In the genomic region with DNA sequence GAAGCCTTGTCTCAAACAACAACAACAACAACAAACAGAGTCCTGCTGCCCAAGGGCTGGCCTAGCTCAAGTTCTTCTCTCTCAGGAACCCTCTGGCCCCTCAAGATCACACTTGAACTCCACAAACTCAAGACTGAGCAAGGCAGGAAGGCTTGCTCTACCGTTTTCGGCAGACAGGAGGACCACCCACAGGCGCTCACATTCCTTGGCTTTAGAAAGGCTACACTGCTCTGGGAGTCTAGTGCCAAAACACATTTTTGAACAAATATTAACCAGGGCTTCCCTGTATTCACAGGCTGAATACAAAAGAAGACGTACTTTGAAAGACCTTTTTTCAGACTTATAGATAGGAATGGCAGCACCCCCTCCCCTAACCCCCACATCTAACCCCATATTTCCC, we compare ENCODE assay signal across 18 mouse cellular contexts. TPM values are rescaled to one million over a fixed set of nuclear protein-coding genes. Genes with fewer than 3 reads are reported as not detected.
DNase-seq lines count a peak whose midpoint lies in the region; ATAC-seq and TF ChIP-seq lines count a peak whose summit lies in the region.
"Had no signal": no experiment of that assay in that cellular context is flagged by ENCODE, and none has a peak within 500 bp of the region (broad histone marks: within the 10 kb centered on the region; RNA-seq: fewer than 3 reads in every experiment).

No protein-coding gene starts in this region.

- peak; percentile 25; the same call in 1 of the 2 replicates for TF ChIP-seq CTCF in lung, postnatal 0 days (IDR thresholded peaks at IDR 0.05)

- no peaks in the 10 kb centered on the region for H3K36me3 ChIP-seq in kidney, embryonic 15.5 days
- H3K36me3 ChIP-seq in lung, postnatal 0 days (ENCODE audit: insufficient read depth, low read length), result no peaks in the 10 kb centered on the region
- H3K36me3 ChIP-seq in kidney, embryonic 16.5 days (ENCODE audit: insufficient read depth, low read length), result no peaks in the 10 kb centered on the region
- H3K36me3 ChIP-seq in stomach, embryonic 16.5 days (ENCODE audit: control insufficient read depth, insufficient read depth, low read length), result no peaks in the 10 kb centered on the region
- H3K36me3 ChIP-seq in hindbrain, embryonic 10.5 days, result no peaks in the 10 kb centered on the region
- H3K36me3 ChIP-seq: forebrain, embryonic 15.5 days; G1E; limb, embryonic 15.5 days; neural tube, embryonic 12.5 days had no signal

- DNase-seq in kidney, postnatal 25 days, result no peak
- peak; percentile 64 for DNase-seq in lung, postnatal 0 days (ENCODE audit: low spot score)
- DNase-seq in lung, postnatal 25 days (ENCODE audit: low spot score), result no peak
- DNase-seq in spleen, postnatal 4 days (ENCODE audit: low spot score in 2 of 2), result no peak
- DNase-seq in hindbrain, embryonic 10.5 days (ENCODE audit: low spot score), result no peak
- DNase-seq: adrenal gland, postnatal 25 days; cerebellum, adult 9-10 months; heart, adult 18-20 months; right cerebral cortex, postnatal 25 days had no signal

- no peaks in the 10 kb centered on the region for H3K27me3 ChIP-seq in kidney, embryonic 15.5 days
- no peaks in the 10 kb centered on the region for H3K27me3 ChIP-seq in lung, postnatal 0 days (replicated peaks; ENCODE audit: insufficient read depth, low read length)
- no peaks in the 10 kb centered on the region for H3K27me3 ChIP-seq in kidney, embryonic 16.5 days (ENCODE audit: insufficient read depth, low read length)
- H3K27me3 ChIP-seq in stomach, embryonic 16.5 days (ENCODE audit: control insufficient read depth, insufficient read depth, low read length), result no peaks in the 10 kb centered on the region
- no peaks in the 10 kb centered on the region for H3K27me3 ChIP-seq in hindbrain, embryonic 10.5 days (ENCODE audit: insufficient read depth, poor library complexity, severe bottlenecking)
- H3K27me3 ChIP-seq: forebrain, embryonic 15.5 days; limb, embryonic 15.5 days; neural tube, embryonic 12.5 days had no signal

- 33% methylated on average over 4 of the region's 4 CpGs for WGBS in kidney, embryonic 15.5 days
- 25% methylated on average over 4 of the region's 4 CpGs for WGBS in lung, postnatal 0 days
- WGBS in kidney, embryonic 16.5 days, result 42% methylated on average over 4 of the region's 4 CpGs
- WGBS in stomach, embryonic 16.5 days, result 26% methylated on average over 4 of the region's 4 CpGs
- 57% methylated on average over 4 of the region's 4 CpGs for WGBS in hindbrain, embryonic 10.5 days

- TF ChIP-seq EP300 in lung, postnatal 0 days (IDR thresholded peaks at IDR 0.05), result no peak

- H3K4me2 ChIP-seq in kidney, embryonic 15.5 days, result no peak overlapping the region
- no peak overlapping the region for H3K4me2 ChIP-seq in lung, postnatal 0 days (replicated peaks; ENCODE audit: low read depth, low read length)
- H3K4me2 ChIP-seq in kidney, embryonic 16.5 days (replicated peaks; ENCODE audit: low read depth, low read length), result no peak overlapping the region
- H3K4me2 ChIP-seq in stomach, embryonic 16.5 days (ENCODE audit: low read depth, low read length), result no peak overlapping the region
- H3K4me2 ChIP-seq: forebrain, embryonic 15.5 days; limb, embryonic 15.5 days; neural tube, embryonic 12.5 days had no signal

- no peak overlapping the region for H3K9ac ChIP-seq in kidney, embryonic 15.5 days
- no peak overlapping the region for H3K9ac ChIP-seq in lung, postnatal 0 days (replicated peaks; ENCODE audit: low read depth)
- H3K9ac ChIP-seq in kidney, embryonic 16.5 days (replicated peaks; ENCODE audit: low read length), result no peak overlapping the region
- H3K9ac ChIP-seq in stomach, embryonic 16.5 days (ENCODE audit: low read length), result no peak overlapping the region
- H3K9ac ChIP-seq: forebrain, embryonic 15.5 days; limb, embryonic 15.5 days; neural tube, embryonic 12.5 days had no signal

- H3K9me3 ChIP-seq in kidney, embryonic 15.5 days (replicated peaks), result no peaks in the 10 kb centered on the region
- H3K9me3 ChIP-seq in lung, postnatal 0 days (ENCODE audit: low read length), result no peaks in the 10 kb centered on the region
- H3K9me3 ChIP-seq in kidney, embryonic 16.5 days (ENCODE audit: low read length), result no peaks in the 10 kb centered on the region
- no peaks in the 10 kb centered on the region for H3K9me3 ChIP-seq in stomach, embryonic 16.5 days (replicated peaks; ENCODE audit: control insufficient read depth, low read length)
- H3K9me3 ChIP-seq in hindbrain, embryonic 10.5 days, result no peaks in the 10 kb centered on the region
- H3K9me3 ChIP-seq: forebrain, embryonic 15.5 days; G1E; limb, embryonic 15.5 days; neural tube, embryonic 12.5 days had no signal

- ATAC-seq in kidney, embryonic 15.5 days (replicated peaks; ENCODE audit: low FRiP score), result no peak; the same call in 1 of the 2 replicates
- peak; percentile 56 for ATAC-seq in lung, postnatal 0 days
- ATAC-seq in kidney, embryonic 16.5 days (ENCODE audit: low FRiP score, low TSS enrichment), result peak; percentile 76
- ATAC-seq in stomach, embryonic 16.5 days (ENCODE audit: insufficient read depth, low FRiP score), result peak; percentile 69; the same call in 1 of the 2 replicates
- ATAC-seq: forebrain, embryonic 15.5 days had no signal

- H3K4me1 ChIP-seq in kidney, embryonic 15.5 days, result peaks cover 11% of the 10 kb centered on the region; the same call in 1 of the 2 replicates
- H3K4me1 ChIP-seq in lung, postnatal 0 days (ENCODE audit: insufficient read depth, low read depth, low read length), result peaks cover 6% of the 10 kb centered on the region; the same call in 1 of the 2 replicates
- peaks cover 12% of the 10 kb centered on the region for H3K4me1 ChIP-seq in kidney, embryonic 16.5 days (ENCODE audit: insufficient read depth, low read length)
- H3K4me1 ChIP-seq in stomach, embryonic 16.5 days (ENCODE audit: control insufficient read depth, insufficient read depth, low read length), result peaks cover 3% of the 10 kb centered on the region; the same call in 1 of the 2 replicates
- peaks cover 10% of the 10 kb centered on the region; the same call in 1 of the 2 replicates for H3K4me1 ChIP-seq in hindbrain, embryonic 10.5 days (replicated peaks)
- H3K4me1 ChIP-seq: forebrain, embryonic 15.5 days; neural tube, embryonic 12.5 days had no signal

- no peak overlapping the region for H3K4me3 ChIP-seq in kidney, embryonic 15.5 days (replicated peaks)
- H3K4me3 ChIP-seq in lung, postnatal 0 days (ENCODE audit: low read depth, low read length), result no peak overlapping the region
- no peak overlapping the region for H3K4me3 ChIP-seq in kidney, embryonic 16.5 days (ENCODE audit: low read length)
- no peak overlapping the region for H3K4me3 ChIP-seq in stomach, embryonic 16.5 days (replicated peaks; ENCODE audit: low read length)
- no peak overlapping the region for H3K4me3 ChIP-seq in hindbrain, embryonic 10.5 days
- H3K4me3 ChIP-seq: forebrain, embryonic 15.5 days; left cerebral cortex, adult 2 months; limb, embryonic 15.5 days; neural tube, embryonic 12.5 days had no signal

- H3K27ac ChIP-seq in kidney, embryonic 15.5 days, result 0 out of 2 replicates have a peak overlapping the region, but pooled peaks have one; percentile 20
- no peak overlapping the region for H3K27ac ChIP-seq in lung, postnatal 0 days (ENCODE audit: low read length)
- no peak overlapping the region for H3K27ac ChIP-seq in kidney, embryonic 16.5 days (ENCODE audit: low read length)
- H3K27ac ChIP-seq in stomach, embryonic 16.5 days (ENCODE audit: low read length), result no peak overlapping the region
- no peak overlapping the region for H3K27ac ChIP-seq in hindbrain, embryonic 10.5 days
- H3K27ac ChIP-seq: forebrain, embryonic 15.5 days; left cerebral cortex, adult 2 months; limb, embryonic 15.5 days; neural tube, embryonic 12.5 days had no signal

RNA-seq across cellular contexts. Expression of gene Cox7a2l, which starts 55.2 kb away (rescaled TPM):
- 189 and 196 TPM in 2 replicates for polyA plus RNA-seq in kidney, embryonic 15.5 days (2015; fragmentation: Nextera tagmentation; extraction: Ambion mirVana)
- 190 and 191 TPM in 2 replicates for polyA plus RNA-seq in lung, postnatal 0 days (2015; fragmentation: Nextera tagmentation; extraction: Ambion mirVana)
- polyA plus RNA-seq in kidney, embryonic 16.5 days (2015; fragmentation: Nextera tagmentation; extraction: Ambion mirVana), result 186 and 196 TPM in 2 replicates
- 162 and 166 TPM in 2 replicates for polyA plus RNA-seq in stomach, embryonic 16.5 days (2015; fragmentation: Nextera tagmentation; extraction: Ambion mirVana)
- polyA plus RNA-seq in hindbrain, embryonic 10.5 days (2016; fragmentation: Nextera tagmentation; extraction: Ambion mirVana), result 137 and 146 TPM in 2 replicates

RNA-seq across cellular contexts. Expression of gene Kcng3, which starts 59.3 kb away (rescaled TPM):
- 0.05 TPM in 1 of 2 replicates, not detected in the other for polyA plus RNA-seq in kidney, embryonic 15.5 days (2015; fragmentation: Nextera tagmentation; extraction: Ambion mirVana)
- not detected in 2 replicates for polyA plus RNA-seq in lung, postnatal 0 days (2015; fragmentation: Nextera tagmentation; extraction: Ambion mirVana)
- polyA plus RNA-seq in kidney, embryonic 16.5 days (2015; fragmentation: Nextera tagmentation; extraction: Ambion mirVana), result not detected in 2 replicates
- polyA plus RNA-seq in stomach, embryonic 16.5 days (2015; fragmentation: Nextera tagmentation; extraction: Ambion mirVana), result not detected in 2 replicates
- polyA plus RNA-seq in hindbrain, embryonic 10.5 days (2016; fragmentation: Nextera tagmentation; extraction: Ambion mirVana), result not detected in 2 replicates
- polyA plus RNA-seq: G1E; hindbrain, embryonic 16.5 days; limb, embryonic 15.5 days; neural tube, embryonic 12.5 days had no signal
